Mouse (Mus musculus) heart, postnatal 0 days (tissue): ENCODE results near the gene Olfr432.

Source experiments
- CTCF ChIP-seq: IDR thresholded peaks from 2 replicates; pipeline ENCODE4 v1.5.1; 2016; ENCODE audit warnings: antibody characterized with exemption, control low read depth, low read depth
- EP300 ChIP-seq: IDR thresholded peaks from 2 replicates; pipeline ENCODE4 v1.6.1; 2016; ENCODE audit warnings: antibody characterized with exemption, low read depth

DNA sequence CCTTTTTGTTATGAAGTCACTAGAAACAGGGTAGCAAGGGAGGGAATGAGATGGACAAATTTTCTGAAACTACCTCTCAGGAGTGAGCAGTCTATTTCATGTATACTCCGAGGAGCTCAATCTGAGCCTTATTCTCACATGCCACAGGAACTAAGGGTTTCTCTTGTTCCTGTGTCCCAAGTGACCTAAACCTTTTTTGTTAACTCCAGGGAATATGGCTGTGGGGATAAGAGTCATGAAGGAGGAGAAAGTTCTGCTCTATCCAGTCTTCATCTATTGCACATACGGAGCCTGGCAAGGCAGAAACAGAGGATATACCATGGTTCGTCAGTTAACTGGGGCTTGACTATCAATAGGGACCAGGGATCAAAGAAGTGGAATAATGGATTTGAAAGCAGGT is 17.3 kb downstream of the Olfr432 start, which contains the start of gene Olfr430:
- TF ChIP-seq CTCF (no peak), EP300 (no peak)
